Comparison of ENCODE assay signal across 28 mouse cellular contexts in the genomic region with DNA sequence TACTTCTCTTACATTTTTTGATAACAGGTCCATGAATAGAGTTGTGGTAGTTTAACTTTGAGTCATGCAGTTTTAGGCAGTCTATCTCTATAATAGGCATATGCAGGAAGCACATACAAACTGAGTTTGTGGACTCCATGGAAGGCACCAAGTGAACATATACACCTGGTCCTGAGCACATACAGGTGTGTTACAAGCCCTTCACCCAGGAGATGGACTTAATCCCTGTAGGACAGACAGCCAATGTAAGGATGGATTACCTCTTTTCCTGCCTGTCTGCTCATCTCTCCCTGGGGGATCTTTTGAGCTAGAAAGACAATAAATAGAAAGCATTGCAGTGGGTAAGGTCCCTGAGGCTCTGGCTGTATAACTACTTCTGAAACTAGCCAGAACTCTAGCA. TPM values are rescaled to one million over a fixed set of nuclear protein-coding genes. Genes with fewer than 3 reads are reported as not detected.
"Had no signal": no experiment of that assay in that cellular context is flagged by ENCODE, and none has a peak within 500 bp of the region (broad histone marks: within the 10 kb centered on the region; RNA-seq: fewer than 3 reads in every experiment).

TSS of gene Olfr681 (plus strand) at position 301 of the 400 bp plus-strand sequence.

- DNase-seq: heart, postnatal 10 days; heart, postnatal 14 days; heart, postnatal 36 days; heart, postnatal 4 days; kidney, adult 11 months; kidney, adult 18-20 months; kidney, adult 2 months; kidney, adult 8-10 months; kidney, adult 9 months; kidney, postnatal 10 days; kidney, postnatal 14 days; kidney, postnatal 25 days; kidney, postnatal 36 days; kidney, postnatal 4 days; layer of hippocampus, adult 9-11 months; layer of hippocampus, postnatal 36 days had no signal

RNA-seq across cellular contexts. Expression of gene Olfr681, which starts in this region (rescaled TPM):
- total RNA-seq: heart, postnatal 10 days; heart, postnatal 14 days; heart, postnatal 25 days; heart, postnatal 36 days; heart, postnatal 4 days; hematopoietic stem cell, adult 5-6 weeks; hindbrain, postnatal 0 days; layer of hippocampus, adult 18-20 months; layer of hippocampus, adult 2 months; layer of hippocampus, adult 8-10 months; layer of hippocampus, postnatal 10 days; layer of hippocampus, postnatal 14 days; layer of hippocampus, postnatal 25 days; layer of hippocampus, postnatal 36 days; left cerebral cortex, adult 18-20 months; left cerebral cortex, adult 2 months; left cerebral cortex, adult 8-10 months had no signal
